Mouse (Mus musculus) embryonic facial prominence, embryonic 13.5 days (tissue): ENCODE measurements around the gene Akt3. TPM values are rescaled to one million over a fixed set of nuclear protein-coding genes. Genes with fewer than 3 reads are reported as not detected.

Source experiments
- ATAC-seq: fragments of 200-750 bp; cut with Nextera tagmentation; 2 replicates; pipeline ENCODE4 v1.8.0; 2017; ENCODE audit warnings: low read depth; ENCODE audit not compliant: insufficient number of reproducible peaks, insufficient read depth, low FRiP score, low TSS enrichment
- H3K27ac ChIP-seq: fragments of 300-500 bp; sonication (generic); 2 replicates; pipeline ENCODE4 v1.5.1; 2015; ENCODE audit warnings: moderate library complexity, mild to moderate bottlenecking, inconsistent platforms
- H3K27me3 ChIP-seq: fragments of 300-500 bp; sonication (generic); 2 replicates; pipeline ENCODE4 v1.6.1; 2015; ENCODE audit warnings: mild to moderate bottlenecking, inconsistent platforms
- H3K36me3 ChIP-seq: fragments of 300-500 bp; sonication (generic); 2 replicates; pipeline ENCODE4 v1.6.1; 2015; ENCODE audit warnings: mild to moderate bottlenecking, inconsistent platforms
- H3K4me1 ChIP-seq: fragments of 300-500 bp; sonication (generic); 2 replicates; pipeline ENCODE4 v1.6.1; 2015; ENCODE audit warnings: inconsistent platforms
- H3K4me2 ChIP-seq: fragments of 300-500 bp; sonication (generic); 2 replicates; pipeline ENCODE4 v1.6.1; 2015; ENCODE audit warnings: moderate library complexity, mild to moderate bottlenecking, inconsistent platforms
- H3K4me3 ChIP-seq: fragments of 300-500 bp; sonication (generic); 2 replicates; pipeline ENCODE4 v1.5.1; 2015; ENCODE audit warnings: mild to moderate bottlenecking, inconsistent platforms
- H3K9ac ChIP-seq: fragments of 300-500 bp; sonication (generic); 2 replicates; pipeline ENCODE4 v1.6.1; 2015; ENCODE audit warnings: mild to moderate bottlenecking, inconsistent platforms
- H3K9me3 ChIP-seq: fragments of 300-500 bp; sonication (generic); 2 replicates; pipeline ENCODE4 v1.6.1; 2016; ENCODE audit warnings: inconsistent platforms
- WGBS: fragments of 180-500 bp; shearing (Covaris S2); methylation state at CpG from one replicate; pipeline ENCODE4 v1.1.7; 2015; ENCODE audit warnings: mixed read lengths; 5-methylcytosine and 5-hydroxymethylcytosine counted together
- polyA plus RNA-seq: library from polyadenylated mRNA; unstranded; fragments of >200 nt; fragmentation: Nextera tagmentation; extraction: Ambion mirVana; gene quantifications from 2 replicates; pipeline ENCODE4 v1.2.1, GENCODE M21; 2015

Akt3 gene
- polyA plus RNA-seq, 1 experiment from 2014 or later: 6.5 TPM

GRCm38 (mm10) chr1:177051366-177051963 lies 206.5 kb downstream of the Akt3 start:
- Histone ChIP-seq H3K9ac (no peak overlapping the region), H3K4me2 (no peak overlapping the region), H3K36me3 (no peaks in the 10 kb centered on the region), H3K4me1 (no peaks in the 10 kb centered on the region), H3K27me3 (no peaks in the 10 kb centered on the region), H3K4me3 (no peak overlapping the region), H3K9me3 (no peaks in the 10 kb centered on the region), H3K27ac (peak overlapping the region; percentile 16; the same call in 1 of the 2 replicates)
- ATAC-seq: no peak
- WGBS: 79% methylated on average over 11 of the region's 11 CpGs

- WGBS: 83% methylated on average over 2 of the region's 2 CpGs
- ATAC-seq: no peak
- Histone ChIP-seq H3K4me1 (no peaks in the 10 kb centered on the region), H3K4me2 (no peak overlapping the region), H3K4me3 (no peak overlapping the region), H3K9ac (no peak overlapping the region), H3K36me3 (no peaks in the 10 kb centered on the region), H3K27ac (no peak overlapping the region), H3K9me3 (no peaks in the 10 kb centered on the region), H3K27me3 (no peaks in the 10 kb centered on the region)
Measured at GRCm38 (mm10) chr1:177048773-177049172, 209.2 kb downstream of the Akt3 start.

- no peak for ATAC-seq
- Histone ChIP-seq H3K4me3 (no peak overlapping the region), H3K4me2 (no peak overlapping the region), H3K9me3 (no peaks in the 10 kb centered on the region), H3K36me3 (no peaks in the 10 kb centered on the region), H3K27me3 (no peaks in the 10 kb centered on the region), H3K27ac (no peak overlapping the region), H3K4me1 (no peaks in the 10 kb centered on the region), H3K9ac (no peak overlapping the region)
- 69% methylated on average over 2 of the region's 2 CpGs for WGBS
Measured at GRCm38 (mm10) chr1:177046963-177047362, 211.0 kb downstream of the Akt3 start.

DNA sequence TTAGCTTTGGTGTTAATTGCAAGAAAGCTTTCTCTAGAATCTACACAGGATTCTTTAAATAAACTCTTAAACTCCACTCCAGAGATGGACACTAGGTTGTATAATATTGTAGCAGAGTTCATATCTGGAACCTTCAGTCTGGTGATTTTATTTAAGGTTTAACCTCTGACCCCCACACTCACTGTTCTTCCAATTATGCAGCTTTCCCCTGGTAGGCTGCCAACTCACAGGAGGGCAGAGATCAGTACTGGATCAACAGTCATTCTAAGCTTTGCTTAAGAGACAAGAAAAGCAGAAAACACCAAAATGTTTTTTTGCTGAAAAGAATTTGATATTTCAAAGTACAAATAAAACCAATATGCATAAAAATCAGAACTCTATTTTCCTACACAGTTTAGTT lies 212.1 kb downstream of the Akt3 start:
- H3K9me3 ChIP-seq: no peaks in the 10 kb centered on the region
- H3K27me3 ChIP-seq: no peaks in the 10 kb centered on the region
- no peak overlapping the region for H3K9ac ChIP-seq
- H3K4me1 ChIP-seq: no peaks in the 10 kb centered on the region
- H3K27ac ChIP-seq: no peak overlapping the region
- H3K4me2 ChIP-seq: no peak overlapping the region
- no peak for ATAC-seq
- H3K36me3 ChIP-seq: no peaks in the 10 kb centered on the region
- no peak overlapping the region for H3K4me3 ChIP-seq

- no peak overlapping the region for H3K4me2 ChIP-seq
- H3K27me3 ChIP-seq: no peaks in the 10 kb centered on the region
- no peak for ATAC-seq
- H3K4me3 ChIP-seq: no peak overlapping the region
- no peaks in the 10 kb centered on the region for H3K9me3 ChIP-seq
- WGBS: 54% methylated on average over 4 of the region's 4 CpGs
- no peaks in the 10 kb centered on the region for H3K4me1 ChIP-seq
- H3K27ac ChIP-seq: no peak overlapping the region
- H3K9ac ChIP-seq: no peak overlapping the region
- no peaks in the 10 kb centered on the region for H3K36me3 ChIP-seq
Measured at GRCm38 (mm10) chr1:177040058-177040457, 217.9 kb downstream of the Akt3 start.

DNA sequence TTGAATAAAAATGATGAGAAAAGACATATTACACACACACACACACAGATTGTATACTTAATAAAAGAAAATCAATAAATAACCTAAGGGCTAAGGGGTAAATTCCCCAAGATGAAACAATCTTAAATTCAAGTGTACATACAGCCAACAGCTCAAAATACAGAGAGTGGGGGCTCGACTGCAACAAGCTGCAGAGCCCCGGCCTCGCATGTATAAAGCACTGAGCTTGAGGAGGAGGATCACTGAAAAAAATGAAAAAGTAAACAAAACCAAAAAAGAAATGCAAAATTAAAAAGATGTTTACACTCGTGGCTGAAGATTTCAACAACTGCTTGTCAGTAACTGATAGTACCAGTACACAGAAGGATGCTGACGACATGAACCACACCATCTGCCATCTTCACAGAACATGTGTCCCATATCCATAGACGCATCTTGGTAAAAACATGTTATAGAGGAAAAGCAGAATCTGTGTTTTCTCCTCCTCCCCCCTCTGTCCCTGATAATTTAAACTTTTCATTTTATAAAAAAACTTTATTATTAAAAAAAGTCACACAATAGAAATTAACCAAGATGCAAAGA lies 218.8 kb downstream of the Akt3 start:
- ATAC-seq: no peak
- Histone ChIP-seq H3K9ac (no peak overlapping the region), H3K9me3 (no peaks in the 10 kb centered on the region), H3K27me3 (no peaks in the 10 kb centered on the region), H3K36me3 (no peaks in the 10 kb centered on the region), H3K4me1 (no peaks in the 10 kb centered on the region), H3K4me2 (no peak overlapping the region), H3K27ac (no peak overlapping the region), H3K4me3 (no peak overlapping the region)
- WGBS: 77% methylated on average over 6 of the region's 6 CpGs

- Histone ChIP-seq H3K27me3 (no peaks in the 10 kb centered on the region), H3K9ac (no peak overlapping the region), H3K4me1 (no peaks in the 10 kb centered on the region), H3K27ac (no peak overlapping the region), H3K4me2 (no peak overlapping the region), H3K4me3 (no peak overlapping the region), H3K36me3 (no peaks in the 10 kb centered on the region), H3K9me3 (no peaks in the 10 kb centered on the region)
- WGBS: 57% methylated on average over 2 of the region's 2 CpGs
- ATAC-seq: no peak
Measured at GRCm38 (mm10) chr1:177038383-177038782, 219.6 kb downstream of the Akt3 start.

GRCm38 (mm10) chr1:177035460-177035859 lies 222.5 kb downstream of the Akt3 start:
- no peaks in the 10 kb centered on the region for H3K27me3 ChIP-seq
- no peak overlapping the region for H3K4me3 ChIP-seq
- 0 out of 2 replicates have a peak, but pooled peaks cover 6% of the 10 kb centered on the region for H3K36me3 ChIP-seq
- ATAC-seq: no peak
- H3K9me3 ChIP-seq: no peaks in the 10 kb centered on the region
- no peak overlapping the region for H3K27ac ChIP-seq
- H3K4me2 ChIP-seq: no peak overlapping the region
- WGBS: 89% methylated on average over 2 of the region's 2 CpGs
- peaks cover 3% of the 10 kb centered on the region; the same call in 1 of the 2 replicates for H3K4me1 ChIP-seq
- H3K9ac ChIP-seq: no peak overlapping the region

- 21% methylated on average over 1 of the region's 1 CpGs for WGBS
- Histone ChIP-seq H3K4me1 (peaks cover 4% of the 10 kb centered on the region; the same call in 1 of the 2 replicates), H3K27ac (no peak overlapping the region), H3K36me3 (0 out of 2 replicates have a peak, but pooled peaks cover 6% of the 10 kb centered on the region), H3K4me3 (no peak overlapping the region), H3K9me3 (no peaks in the 10 kb centered on the region), H3K4me2 (no peak overlapping the region), H3K27me3 (no peaks in the 10 kb centered on the region), H3K9ac (no peak overlapping the region)
- ATAC-seq: no peak
Measured at GRCm38 (mm10) chr1:177032233-177032632, 225.8 kb downstream of the Akt3 start.

- Histone ChIP-seq H3K4me3 (no peak overlapping the region), H3K27ac (no peak overlapping the region), H3K36me3 (0 out of 2 replicates have a peak, but pooled peaks cover 6% of the 10 kb centered on the region), H3K27me3 (no peaks in the 10 kb centered on the region), H3K4me2 (no peak overlapping the region), H3K9me3 (no peaks in the 10 kb centered on the region), H3K4me1 (peaks cover 4% of the 10 kb centered on the region; the same call in 1 of the 2 replicates), H3K9ac (no peak overlapping the region)
- WGBS: 93% methylated on average over 1 of the region's 1 CpGs
- ATAC-seq: no peak
Measured at GRCm38 (mm10) chr1:177031196-177031595, 226.8 kb downstream of the Akt3 start.

DNA sequence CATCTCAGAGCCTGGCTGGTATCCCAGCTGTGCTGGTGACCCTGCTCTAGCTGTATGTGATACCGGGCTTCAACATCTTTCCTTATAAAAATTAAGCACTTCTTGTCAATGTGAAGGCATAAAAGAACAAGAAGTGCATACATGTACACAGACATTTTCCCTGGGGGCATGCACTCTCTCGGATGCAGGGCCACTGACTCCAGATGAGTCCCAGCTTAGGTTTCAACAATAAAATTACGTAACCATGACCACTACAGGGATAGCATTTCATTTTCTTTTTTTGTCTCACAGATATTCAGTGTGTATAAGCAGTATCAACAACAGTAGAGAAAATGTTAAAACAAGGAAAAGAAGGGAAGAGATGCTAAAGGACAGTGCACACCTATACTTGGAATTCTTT lies 227.3 kb downstream of the Akt3 start:
- H3K27me3 ChIP-seq: no peaks in the 10 kb centered on the region
- H3K9ac ChIP-seq: no peak overlapping the region
- H3K4me2 ChIP-seq: no peak overlapping the region
- no peaks in the 10 kb centered on the region for H3K9me3 ChIP-seq
- H3K4me3 ChIP-seq: no peak overlapping the region
- H3K4me1 ChIP-seq: peaks cover 4% of the 10 kb centered on the region; the same call in 1 of the 2 replicates
- H3K27ac ChIP-seq: no peak overlapping the region
- WGBS: 44% methylated on average over 3 of the region's 3 CpGs
- 0 out of 2 replicates have a peak, but pooled peaks cover 6% of the 10 kb centered on the region for H3K36me3 ChIP-seq
- ATAC-seq: no peak

GRCm38 (mm10) chr1:177029032-177029431 lies 229.0 kb downstream of the Akt3 start:
- H3K9me3 ChIP-seq: no peaks in the 10 kb centered on the region
- H3K27me3 ChIP-seq: no peaks in the 10 kb centered on the region
- WGBS: 82% methylated on average over 2 of the region's 2 CpGs
- H3K4me2 ChIP-seq: no peak overlapping the region
- H3K36me3 ChIP-seq: peaks cover 16% of the 10 kb centered on the region; the same call in 1 of the 2 replicates
- peaks cover 4% of the 10 kb centered on the region; the same call in 1 of the 2 replicates for H3K4me1 ChIP-seq
- H3K27ac ChIP-seq: no peak overlapping the region
- no peak overlapping the region for H3K4me3 ChIP-seq
- no peak for ATAC-seq
- H3K9ac ChIP-seq: no peak overlapping the region
